Mouse (Mus musculus) lung, embryonic 15.5 days (tissue): ENCODE data around the gene Piwil1. TPM values are rescaled to one million over a fixed set of nuclear protein-coding genes. Genes with fewer than 3 reads are reported as not detected.

Experiments
- ATAC-seq: fragments of 200-750 bp; cut with Nextera tagmentation; 2 replicates; pipeline ENCODE4 v1.8.0; 2017; ENCODE audit warnings: moderate number of reproducible peaks, borderline replicate concordance; ENCODE audit not compliant: low FRiP score, low TSS enrichment; ENCODE audit errors: extremely low read depth
- H3K27ac ChIP-seq: fragments of 300-500 bp; sonication (generic); 2 replicates; pipeline ENCODE4 v1.5.1; 2015; ENCODE audit warnings: moderate library complexity, mild to moderate bottlenecking, inconsistent platforms
- H3K27me3 ChIP-seq: fragments of 300-500 bp; sonication (generic); 2 replicates; pipeline ENCODE4 v1.6.1; 2015; ENCODE audit warnings: inconsistent platforms
- H3K36me3 ChIP-seq: fragments of 300-500 bp; sonication (generic); 2 replicates; pipeline ENCODE4 v1.6.1; 2015; ENCODE audit warnings: inconsistent platforms
- H3K4me1 ChIP-seq: fragments of 300-500 bp; sonication (generic); 2 replicates; pipeline ENCODE4 v1.6.1; 2015; ENCODE audit warnings: inconsistent platforms
- H3K4me2 ChIP-seq: fragments of 300-500 bp; sonication (generic); 2 replicates; pipeline ENCODE4 v1.6.1; 2015; ENCODE audit warnings: inconsistent platforms, mild to moderate bottlenecking, moderate library complexity
- H3K4me3 ChIP-seq: fragments of 300-500 bp; sonication (generic); 2 replicates; pipeline ENCODE4 v1.5.1; 2015; ENCODE audit warnings: mild to moderate bottlenecking, inconsistent platforms
- H3K9ac ChIP-seq: fragments of 300-500 bp; sonication (generic); 2 replicates; pipeline ENCODE4 v1.6.1; 2015; ENCODE audit warnings: inconsistent platforms
- H3K9me3 ChIP-seq: fragments of 300-500 bp; sonication (generic); 2 replicates; pipeline ENCODE4 v1.6.1; 2016; ENCODE audit warnings: inconsistent platforms
- WGBS: fragments of 180-500 bp; shearing (Covaris S2); methylation state at CpG from one replicate; pipeline ENCODE4 v1.1.7; 2015; 5-methylcytosine and 5-hydroxymethylcytosine counted together
- polyA plus RNA-seq: library from polyadenylated mRNA; unstranded; fragments of >200 nt; fragmentation: Nextera tagmentation; extraction: Ambion mirVana; gene quantifications from 2 replicates; pipeline ENCODE4 v1.2.1, GENCODE M21; 2015

Piwil1 gene
- polyA plus RNA-seq, 1 experiment from 2014 or later: not detected

GRCm38 (mm10) chr5:128761118-128761517 is 58.8 kb downstream of the Piwil1 start:
- Histone ChIP-seq H3K4me3 (no peak overlapping the region), H3K4me2 (no peak overlapping the region), H3K9me3 (no peaks in the 10 kb centered on the region), H3K9ac (no peak overlapping the region), H3K27me3 (no peaks in the 10 kb centered on the region), H3K4me1 (no peaks in the 10 kb centered on the region), H3K27ac (no peak overlapping the region), H3K36me3 (no peaks in the 10 kb centered on the region)
- 31% methylated on average over 8 of the region's 8 CpGs for WGBS
- no peak for ATAC-seq

- H3K4me1 ChIP-seq: peaks cover 2% of the 10 kb centered on the region; the same call in 1 of the 2 replicates
- no peaks in the 10 kb centered on the region for H3K9me3 ChIP-seq
- 8% methylated on average over 10 of the region's 10 CpGs for WGBS
- H3K9ac ChIP-seq: no peak overlapping the region
- no peak for ATAC-seq
- no peak overlapping the region for H3K4me3 ChIP-seq
- H3K27me3 ChIP-seq: no peaks in the 10 kb centered on the region
- H3K27ac ChIP-seq: no peak overlapping the region
- no peaks in the 10 kb centered on the region for H3K36me3 ChIP-seq
- H3K4me2 ChIP-seq: peak overlapping the region; percentile 28; the same call in 1 of the 2 replicates
These were observed 66.8 kb downstream of the Piwil1 start for GRCm38 (mm10) chr5:128769026-128769631.

- 63% methylated on average over 2 of the region's 2 CpGs for WGBS
- no peak overlapping the region for H3K9ac ChIP-seq
- ATAC-seq: no peak
- no peaks in the 10 kb centered on the region for H3K27me3 ChIP-seq
- no peaks in the 10 kb centered on the region for H3K36me3 ChIP-seq
- no peak overlapping the region for H3K4me3 ChIP-seq
- no peak overlapping the region for H3K4me2 ChIP-seq
- no peaks in the 10 kb centered on the region for H3K9me3 ChIP-seq
- H3K4me1 ChIP-seq: no peaks in the 10 kb centered on the region
- H3K27ac ChIP-seq: no peak overlapping the region
These were observed 74.1 kb downstream of the Piwil1 start for GRCm38 (mm10) chr5:128776386-128776785.

GRCm38 (mm10) chr5:128781621-128782020 is 79.3 kb downstream of the Piwil1 start:
- H3K27me3 ChIP-seq: no peaks in the 10 kb centered on the region
- H3K9ac ChIP-seq: no peak overlapping the region
- H3K9me3 ChIP-seq: no peaks in the 10 kb centered on the region
- H3K27ac ChIP-seq: no peak overlapping the region
- H3K4me2 ChIP-seq: no peak overlapping the region
- H3K4me3 ChIP-seq: no peak overlapping the region
- no peaks in the 10 kb centered on the region for H3K4me1 ChIP-seq
- no peak for ATAC-seq
- WGBS: 70% methylated on average over 22 of the region's 22 CpGs
- H3K36me3 ChIP-seq: no peaks in the 10 kb centered on the region

GRCm38 (mm10) chr5:128800592-128800991 is 98.3 kb downstream of the Piwil1 start:
- Histone ChIP-seq H3K27ac (no peak overlapping the region), H3K4me1 (no peaks in the 10 kb centered on the region), H3K4me2 (no peak overlapping the region), H3K4me3 (no peak overlapping the region), H3K9ac (no peak overlapping the region), H3K36me3 (no peaks in the 10 kb centered on the region), H3K9me3 (no peaks in the 10 kb centered on the region), H3K27me3 (no peaks in the 10 kb centered on the region)
- WGBS: 87% methylated on average over 5 of the region's 5 CpGs
- no peak for ATAC-seq

Other genes with a start within 250 kb of the Piwil1 start
- 0.98 and 1.0 TPM in 2 replicates for gene Fzd10, start 101.7 kb upstream of the Piwil1 start, polyA plus RNA-seq